ENCODE assay signal across 10 mouse cellular contexts in the genomic region with DNA sequence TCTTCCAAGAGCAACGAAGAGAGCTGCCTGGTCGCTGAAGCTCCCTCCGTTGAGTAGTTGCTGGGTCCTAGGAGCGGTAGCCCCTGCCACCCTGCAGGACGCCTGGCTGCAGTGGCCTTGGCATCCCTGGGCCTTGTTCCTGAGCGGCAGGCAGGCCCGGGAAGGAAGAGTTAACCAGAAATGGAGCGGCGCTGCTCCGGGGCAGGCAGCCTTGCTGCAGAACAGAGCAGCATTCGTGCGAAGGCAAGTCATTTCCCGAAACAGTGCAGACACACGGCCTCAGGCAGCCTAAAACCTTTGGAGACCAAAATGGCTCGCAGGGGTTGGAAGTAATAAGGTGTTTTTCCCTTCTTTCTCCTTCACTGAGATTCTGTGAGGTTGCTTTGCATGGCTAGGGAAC. TPM values are rescaled to one million over a fixed set of nuclear protein-coding genes. Genes with fewer than 3 reads are reported as not detected.
DNase-seq lines count a peak whose midpoint lies in the region; ATAC-seq and TF ChIP-seq lines count a peak whose summit lies in the region.
"Had no signal": no experiment of that assay in that cellular context is flagged by ENCODE, and none has a peak within 500 bp of the region (broad histone marks: within the 10 kb centered on the region; RNA-seq: fewer than 3 reads in every experiment).

No protein-coding gene starts in this region.

- H3K9me3 ChIP-seq in heart, embryonic 14.5 days (ENCODE audit: control insufficient read depth, low read length), result no peaks in the 10 kb centered on the region
- H3K9me3 ChIP-seq in forebrain, embryonic 16.5 days (ENCODE audit: control insufficient read depth, low read length), result no peaks in the 10 kb centered on the region
- no peaks in the 10 kb centered on the region for H3K9me3 ChIP-seq in midbrain, embryonic 10.5 days (replicated peaks)

- ATAC-seq in heart, embryonic 14.5 days (ENCODE audit: insufficient number of reproducible peaks, insufficient read depth, low FRiP score, low read depth), result no peak
- ATAC-seq in forebrain, embryonic 16.5 days, result peak; percentile 43; the same call in 1 of the 2 replicates
- no peak for ATAC-seq in megakaryocyte, adult 5-6 weeks (ENCODE audit: poor library complexity, severe bottlenecking)

- H3K9ac ChIP-seq in heart, embryonic 14.5 days (ENCODE audit: low read length), result no peak overlapping the region
- H3K9ac ChIP-seq in forebrain, embryonic 16.5 days (replicated peaks; ENCODE audit: low read depth, low read length), result peak overlapping the region; percentile 35

- H3K4me2 ChIP-seq in heart, embryonic 14.5 days (ENCODE audit: low read length), result peak overlapping the region; percentile 9
- H3K4me2 ChIP-seq in forebrain, embryonic 16.5 days (ENCODE audit: low read length), result peak overlapping the region; percentile 44

- no peaks in the 10 kb centered on the region for H3K27me3 ChIP-seq in heart, embryonic 14.5 days (ENCODE audit: control insufficient read depth, insufficient read depth, low read length)
- H3K27me3 ChIP-seq in forebrain, embryonic 16.5 days (replicated peaks; ENCODE audit: control insufficient read depth, insufficient read depth, low read length), result no peaks in the 10 kb centered on the region
- peaks cover 8% of the 10 kb centered on the region; the same call in 1 of the 2 replicates for H3K27me3 ChIP-seq in midbrain, embryonic 10.5 days (ENCODE audit: low read depth, poor library complexity, severe bottlenecking)

- TF ChIP-seq CTCF in brain, embryonic 14.5 days (IDR thresholded peaks at IDR 0.05; ENCODE audit: borderline replicate concordance, extremely low read depth, insufficient read depth, insufficient read length), result no peak

- no peak overlapping the region for H3K4me3 ChIP-seq in heart, embryonic 14.5 days (ENCODE audit: control insufficient read depth in 1 of 2, insufficient read depth in 1 of 2, low read depth in 1 of 2, low read length in 2 of 2)
- H3K4me3 ChIP-seq in forebrain, embryonic 16.5 days (replicated peaks; ENCODE audit: low read length), result no peak overlapping the region
- no peak overlapping the region for H3K4me3 ChIP-seq in midbrain, embryonic 10.5 days

- H3K27ac ChIP-seq in heart, embryonic 14.5 days (replicated peaks in 1 of 2; ENCODE audit: control insufficient read depth in 1 of 2, insufficient read depth in 1 of 2, low read depth in 2 of 2, low read length in 2 of 2), result no peak overlapping the region
- peak overlapping the region; percentile 37 for H3K27ac ChIP-seq in forebrain, embryonic 16.5 days (ENCODE audit: low read length)
- H3K27ac ChIP-seq in midbrain, embryonic 10.5 days (replicated peaks), result peak overlapping the region; percentile 67

- no peak for TF ChIP-seq POLR2A in brain, embryonic 14.5 days (IDR thresholded peaks at IDR 0.05; ENCODE audit: borderline replicate concordance, extremely low read depth, insufficient read depth, insufficient read length, poor library complexity, severe bottlenecking)

- peaks cover 0 to 4% of the 10 kb centered on the region in 2 experiments; a peak in 2 of 4 replicates for H3K4me1 ChIP-seq in heart, embryonic 14.5 days (ENCODE audit: control insufficient read depth in 2 of 2, insufficient read depth in 2 of 2, low read length in 2 of 2)
- peaks cover 15% of the 10 kb centered on the region for H3K4me1 ChIP-seq in forebrain, embryonic 16.5 days (replicated peaks; ENCODE audit: control insufficient read depth, insufficient read depth, low read length)
- peaks cover 33% of the 10 kb centered on the region for H3K4me1 ChIP-seq in midbrain, embryonic 10.5 days

- no peaks in the 10 kb centered on the region for H3K36me3 ChIP-seq in heart, embryonic 14.5 days (ENCODE audit: control insufficient read depth, insufficient read depth, low read length)
- H3K36me3 ChIP-seq in forebrain, embryonic 16.5 days (ENCODE audit: control insufficient read depth, insufficient read depth), result no peaks in the 10 kb centered on the region
- H3K36me3 ChIP-seq in midbrain, embryonic 10.5 days, result no peaks in the 10 kb centered on the region

- 31% methylated on average over 15 of the region's 15 CpGs for WGBS in heart, embryonic 14.5 days
- 14% methylated on average over 15 of the region's 15 CpGs for WGBS in forebrain, embryonic 16.5 days
- 45% methylated on average over 15 of the region's 15 CpGs for WGBS in midbrain, embryonic 10.5 days

- DNase-seq in heart, adult 18-20 months, result no peak
- peak; percentile 75 for DNase-seq in brain, embryonic 14.5 days (ENCODE audit: low read depth)
- DNase-seq in midbrain, embryonic 10.5 days (ENCODE audit: low spot score), result no peak
- no peak for DNase-seq in lung, adult 18-20 months
- DNase-seq in thymus, postnatal 25 days, result no peak
- DNase-seq: heart, postnatal 36 days; lung, postnatal 14 days had no signal

RNA-seq across cellular contexts. Expression of gene Kctd15, which starts 50.5 kb away (rescaled TPM):
- 1.6 and 1.7 TPM in 2 replicates for polyA plus RNA-seq in heart, embryonic 14.5 days (2014; fragmentation: Nextera tagmentation; extraction: Ambion mirVana)
- 1 to 10 TPM; 3.3 to 3.6 TPM for total RNA-seq in heart, adult 18-20 months (2021)
- 99.9 and 119 TPM in 2 replicates for polyA plus RNA-seq in brain, embryonic 14.5 days (2012; rRNA removed)
- 25.2 and 28.1 TPM in 2 replicates for polyA plus RNA-seq in forebrain, embryonic 16.5 days (2015; fragmentation: Nextera tagmentation; extraction: Ambion mirVana)
- 36.8 and 44.6 TPM in 2 replicates for polyA plus RNA-seq in midbrain, embryonic 10.5 days (2016; fragmentation: Nextera tagmentation; extraction: Ambion mirVana)
- total RNA-seq in megakaryocyte, adult 5-6 weeks (2015), result 0.30 TPM in 1 of 2 replicates, not detected in the other
- 0.07 TPM in 1 of 2 replicates, not detected in the other for total RNA-seq in megakaryocyte, adult 5-6 weeks (2017)

Comparison
In these comparisons a context has a peak if more than half of its experiments do, and no peak if none do; other contexts are left out.
1. H3K27ac ChIP-seq: peak in forebrain, embryonic 16.5 days (single experiment) and midbrain, embryonic 10.5 days (single experiment); none in heart, embryonic 14.5 days (0 of 2).